Mouse (Mus musculus) hindbrain, embryonic 14.5 days (tissue): ENCODE measurements around the gene Kcnh7. TPM values are rescaled to one million over a fixed set of nuclear protein-coding genes. Genes with fewer than 3 reads are reported as not detected.

ENCODE experiments used
- ATAC-seq: fragments of 200-750 bp; cut with Nextera tagmentation; 2 replicates; pipeline ENCODE4 v1.8.0; 2017; ENCODE audit warnings: moderate number of reproducible peaks, mild to moderate bottlenecking, moderate TSS enrichment, moderate library complexity; ENCODE audit not compliant: low FRiP score
- DNase-seq: peaks from one replicate; pipeline ENCODE4 v3.0.0-alpha.2; 2015; ENCODE audit warnings: low spot score
- H3K27ac ChIP-seq: fragments of 300-500 bp; sonication (generic); 2 replicates; pipeline ENCODE4 v1.5.1; 2014; ENCODE audit warnings: mild to moderate bottlenecking, moderate library complexity
- H3K27me3 ChIP-seq: fragments of 300-500 bp; sonication (generic); 2 replicates; pipeline ENCODE4 v1.6.1; 2014; ENCODE audit warnings: mild to moderate bottlenecking, low read length, mixed read lengths; ENCODE audit not compliant: control insufficient read depth, insufficient read depth
- H3K36me3 ChIP-seq: fragments of 300-500 bp; sonication (generic); replicated peaks from 2 replicates; pipeline ENCODE4 v1.6.1; 2014; ENCODE audit not compliant: control insufficient read depth, insufficient read depth
- H3K4me1 ChIP-seq: fragments of 300-500 bp; sonication (generic); replicated peaks from 2 replicates; pipeline ENCODE4 v1.6.1; 2014; ENCODE audit warnings: antibody characterized with exemption, low read length, mixed read lengths; ENCODE audit not compliant: control insufficient read depth, insufficient read depth
- H3K4me2 ChIP-seq: fragments of 300-500 bp; sonication (generic); replicated peaks from 2 replicates; pipeline ENCODE4 v1.6.1; 2014; ENCODE audit warnings: mild to moderate bottlenecking, moderate library complexity
- H3K4me3 ChIP-seq: fragments of 300-500 bp; sonication (generic); replicated peaks from 2 replicates; pipeline ENCODE4 v1.5.1; 2014; ENCODE audit warnings: mild to moderate bottlenecking, low read length
- H3K9ac ChIP-seq: fragments of 300-500 bp; sonication (generic); 2 replicates; pipeline ENCODE4 v1.6.1; 2014
- H3K9me3 ChIP-seq: fragments of 300-500 bp; sonication (generic); 2 replicates; pipeline ENCODE4 v1.6.1; 2016; ENCODE audit warnings: low read length; ENCODE audit not compliant: control insufficient read depth
- WGBS: fragments of 180-500 bp; shearing (Covaris S2); extraction: QIAGEN DNeasy Blood & Tissue Kit; methylation state at CpG from one replicate; pipeline ENCODE4 v1.1.7; 2014; 5-methylcytosine and 5-hydroxymethylcytosine counted together
- polyA plus RNA-seq: library from polyadenylated mRNA; unstranded; fragments of >200 nt; fragmentation: Nextera tagmentation; extraction: Ambion mirVana; gene quantifications from 2 replicates; pipeline ENCODE4 v1.2.1, GENCODE M21; 2014

Gene Kcnh7
- polyA plus RNA-seq, 1 experiment from 2014 or later: 11.4 TPM

GRCm38 (mm10) chr2:62709633-62710032 is 474.5 kb downstream of the Kcnh7 start:
- Histone ChIP-seq H3K9ac (no peak overlapping the region), H3K27ac (no peak overlapping the region), H3K36me3 (peaks cover 14% of the 10 kb centered on the region; the same call in 1 of the 2 replicates), H3K4me1 (no peaks in the 10 kb centered on the region), H3K9me3 (no peaks in the 10 kb centered on the region), H3K27me3 (no peaks in the 10 kb centered on the region), H3K4me2 (no peak overlapping the region), H3K4me3 (no peak overlapping the region)
- DNase-seq (no peak), ATAC-seq (no peak)
- 90% methylated on average over 1 of the region's 1 CpGs for WGBS

- H3K9me3 ChIP-seq: no peaks in the 10 kb centered on the region
- DNase-seq (no peak), ATAC-seq (no peak)
- 89% methylated on average over 3 of the region's 3 CpGs for WGBS
- H3K4me3 ChIP-seq: no peak overlapping the region
- no peak overlapping the region for H3K27ac ChIP-seq
- H3K27me3 ChIP-seq: no peaks in the 10 kb centered on the region
- no peak overlapping the region for H3K9ac ChIP-seq
- H3K4me2 ChIP-seq: no peak overlapping the region
- peaks cover 13% of the 10 kb centered on the region for H3K36me3 ChIP-seq
- H3K4me1 ChIP-seq: no peaks in the 10 kb centered on the region
Measured at GRCm38 (mm10) chr2:62706313-62706712, 477.8 kb downstream of the Kcnh7 start.

- H3K9me3 ChIP-seq: no peaks in the 10 kb centered on the region
- no peaks in the 10 kb centered on the region for H3K4me1 ChIP-seq
- H3K27ac ChIP-seq: no peak overlapping the region
- H3K27me3 ChIP-seq: no peaks in the 10 kb centered on the region
- no peak for DNase-seq
- ATAC-seq: no peak
- no peak overlapping the region for H3K4me3 ChIP-seq
- no peak overlapping the region for H3K9ac ChIP-seq
- no peak overlapping the region for H3K4me2 ChIP-seq
- WGBS: 92% methylated on average over 6 of the region's 6 CpGs
- H3K36me3 ChIP-seq: no peaks in the 10 kb centered on the region
Measured at GRCm38 (mm10) chr2:62685934-62686333, 498.2 kb downstream of the Kcnh7 start.

GRCm38 (mm10) chr2:62684989-62685595 is 499.0 kb downstream of the Kcnh7 start:
- Histone ChIP-seq H3K36me3 (no peaks in the 10 kb centered on the region), H3K9me3 (no peaks in the 10 kb centered on the region), H3K4me1 (no peaks in the 10 kb centered on the region), H3K4me3 (no peak overlapping the region), H3K4me2 (no peak overlapping the region), H3K27ac (no peak overlapping the region), H3K27me3 (no peaks in the 10 kb centered on the region), H3K9ac (no peak overlapping the region)
- DNase-seq: no peak
- ATAC-seq: no peak
- 73% methylated on average over 3 of the region's 3 CpGs for WGBS

GRCm38 (mm10) chr2:62681667-62682066 is 502.4 kb downstream of the Kcnh7 start:
- Histone ChIP-seq H3K27me3 (no peaks in the 10 kb centered on the region), H3K36me3 (no peaks in the 10 kb centered on the region), H3K27ac (no peak overlapping the region), H3K4me1 (no peaks in the 10 kb centered on the region), H3K4me2 (no peak overlapping the region), H3K9ac (no peak overlapping the region), H3K4me3 (no peak overlapping the region), H3K9me3 (no peaks in the 10 kb centered on the region)
- no peak for ATAC-seq
- 74% methylated on average over 8 of the region's 8 CpGs for WGBS
- DNase-seq: no peak

GRCm38 (mm10) chr2:62672788-62673187 is 511.3 kb downstream of the Kcnh7 start:
- WGBS: 91% methylated on average over 5 of the region's 5 CpGs
- H3K4me1 ChIP-seq: no peaks in the 10 kb centered on the region
- no peaks in the 10 kb centered on the region for H3K9me3 ChIP-seq

GRCm38 (mm10) chr2:62670767-62671166 is 513.3 kb downstream of the Kcnh7 start:
- no peaks in the 10 kb centered on the region for H3K36me3 ChIP-seq
- no peaks in the 10 kb centered on the region for H3K9me3 ChIP-seq
- WGBS: 88% methylated on average over 4 of the region's 4 CpGs
- H3K4me3 ChIP-seq: no peak overlapping the region
- H3K4me1 ChIP-seq: no peaks in the 10 kb centered on the region
- DNase-seq (no peak), ATAC-seq (no peak)
- H3K9ac ChIP-seq: no peak overlapping the region
- H3K4me2 ChIP-seq: no peak overlapping the region
- H3K27ac ChIP-seq: no peak overlapping the region
- no peaks in the 10 kb centered on the region for H3K27me3 ChIP-seq

More at GRCm38 (mm10) chr2:62672788-62673187, 511.3 kb downstream of the Kcnh7 start:
- Histone ChIP-seq H3K36me3 (no peaks in the 10 kb centered on the region), H3K27me3 (no peaks in the 10 kb centered on the region), H3K4me2 (no peak overlapping the region), H3K4me3 (no peak overlapping the region), H3K9ac (no peak overlapping the region), H3K27ac (no peak overlapping the region)
- DNase-seq (no peak), ATAC-seq (no peak)

GRCm38 (mm10) chr2:62670301-62670700 is 513.8 kb downstream of the Kcnh7 start:
- Histone ChIP-seq H3K27me3 (no peaks in the 10 kb centered on the region), H3K4me1 (no peaks in the 10 kb centered on the region), H3K27ac (no peak overlapping the region), H3K4me2 (no peak overlapping the region), H3K4me3 (no peak overlapping the region), H3K9ac (no peak overlapping the region), H3K9me3 (no peaks in the 10 kb centered on the region), H3K36me3 (no peaks in the 10 kb centered on the region)
- WGBS: 88% methylated on average over 5 of the region's 5 CpGs
- ATAC-seq (no peak), DNase-seq (no peak)

GRCm38 (mm10) chr2:62669848-62670247 is 514.2 kb downstream of the Kcnh7 start:
- 61% methylated on average over 3 of the region's 3 CpGs for WGBS
- Histone ChIP-seq H3K27ac (no peak overlapping the region), H3K36me3 (no peaks in the 10 kb centered on the region), H3K9me3 (no peaks in the 10 kb centered on the region), H3K4me3 (no peak overlapping the region), H3K9ac (no peak overlapping the region), H3K27me3 (no peaks in the 10 kb centered on the region), H3K4me1 (no peaks in the 10 kb centered on the region), H3K4me2 (no peak overlapping the region)
- ATAC-seq: no peak
- no peak for DNase-seq

- Histone ChIP-seq H3K4me3 (no peak overlapping the region), H3K4me1 (no peaks in the 10 kb centered on the region), H3K9me3 (no peaks in the 10 kb centered on the region), H3K27me3 (no peaks in the 10 kb centered on the region), H3K9ac (no peak overlapping the region), H3K27ac (no peak overlapping the region), H3K4me2 (no peak overlapping the region), H3K36me3 (no peaks in the 10 kb centered on the region)
- DNase-seq (no peak), ATAC-seq (no peak)
- 48% methylated on average over 1 of the region's 1 CpGs for WGBS
Measured at GRCm38 (mm10) chr2:62665536-62665935, 518.6 kb downstream of the Kcnh7 start.
